Mouse (Mus musculus) C2C12 (cell line): ENCODE data around the gene Cav1.

ENCODE experiments used
- CTCF ChIP-seq: IDR thresholded peaks from one replicate; pipeline ENCODE4 v1.5.1; 2011; ENCODE audit not compliant: control insufficient read depth, insufficient read depth, insufficient read length
- FOSL1 ChIP-seq: IDR thresholded peaks from one replicate; pipeline ENCODE4 v1.8.0; 2011; ENCODE audit warnings: mild to moderate bottlenecking, low read length; ENCODE audit not compliant: poor library complexity, insufficient read depth, severe bottlenecking
- MAX ChIP-seq: IDR thresholded peaks from one replicate; pipeline ENCODE4 v1.6.1; 2011; ENCODE audit warnings: mild to moderate bottlenecking, control low read depth
- USF1 ChIP-seq: IDR thresholded peaks from one replicate; pipeline ENCODE4 v1.6.1; 2011; ENCODE audit warnings: low read depth, mild to moderate bottlenecking, control low read depth, moderate library complexity

GRCm38 (mm10) chr6:17281757-17282092 lies 24.4 kb upstream of the Cav1 start:
- TF ChIP-seq CTCF (no peak), MAX (no peak), FOSL1 (no peak), USF1 (no peak)
